Comparison of ENCODE assay signal across 10 mouse cellular contexts in genomic region chr12:80232076-80232839, GRCm38 (mm10). TPM values are rescaled to one million over a fixed set of nuclear protein-coding genes. Genes with fewer than 3 reads are reported as not detected.
DNase-seq lines count a peak whose midpoint lies in the region; ATAC-seq and TF ChIP-seq lines count a peak whose summit lies in the region.
"Had no signal": no experiment of that assay in that cellular context is flagged by ENCODE, and none has a peak within 500 bp of the region (broad histone marks: within the 10 kb centered on the region; RNA-seq: fewer than 3 reads in every experiment).

No protein-coding gene starts in this region.

- no peak for TF ChIP-seq POLR2A in heart, adult 2 months (IDR thresholded peaks at IDR 0.05; ENCODE audit: insufficient read depth, low read depth, low read length)
- no peak for TF ChIP-seq POLR2A in spleen, adult 2 months (IDR thresholded peaks at IDR 0.05; ENCODE audit: low read depth, low read length)
- TF ChIP-seq POLR2A in limb, embryonic 14.5 days (IDR thresholded peaks at IDR 0.05; ENCODE audit: borderline replicate concordance, extremely low read depth, insufficient read depth, insufficient read length): no peak

- H3K27ac ChIP-seq in heart, postnatal 0 days (ENCODE audit: low read depth): peak overlapping the region; percentile 89; the same call in 1 of the 2 replicates
- H3K27ac ChIP-seq in heart, adult 2 months: no peak overlapping the region
- H3K27ac ChIP-seq in spleen, adult 2 months (ENCODE audit: insufficient read depth, low read length): 0 out of 2 replicates have a peak overlapping the region, but pooled peaks have one; percentile 26
- peak overlapping the region; percentile 80 for H3K27ac ChIP-seq in limb, embryonic 14.5 days (replicated peaks; ENCODE audit: low read depth, low read length)

- H3K36me3 ChIP-seq in heart, postnatal 0 days (replicated peaks; ENCODE audit: control insufficient read depth, insufficient read depth, low read length): peaks cover 5% of the 10 kb centered on the region; the same call in 1 of the 2 replicates
- peaks cover 5% of the 10 kb centered on the region for H3K36me3 ChIP-seq in heart, adult 2 months (ENCODE audit: control insufficient read depth, insufficient read depth, low read length)
- H3K36me3 ChIP-seq in spleen, adult 2 months (ENCODE audit: control insufficient read depth, insufficient read depth, low read length): no peaks in the 10 kb centered on the region
- H3K36me3 ChIP-seq in limb, embryonic 14.5 days (ENCODE audit: control insufficient read depth, insufficient read depth, low read length): peaks cover 3% of the 10 kb centered on the region; the same call in 1 of the 2 replicates

- no peak overlapping the region for H3K9ac ChIP-seq in heart, postnatal 0 days (replicated peaks; ENCODE audit: low read depth, low read length)
- H3K9ac ChIP-seq in heart, adult 2 months (ENCODE audit: low read depth, low read length): no peak overlapping the region
- H3K9ac ChIP-seq in limb, embryonic 14.5 days (ENCODE audit: low read depth, low read length, severe bottlenecking): no peak overlapping the region

- no peaks in the 10 kb centered on the region for H3K9me3 ChIP-seq in heart, postnatal 0 days (replicated peaks; ENCODE audit: control insufficient read depth, low read length)
- peaks cover 12% of the 10 kb centered on the region; the same call in 1 of the 2 replicates for H3K9me3 ChIP-seq in limb, embryonic 14.5 days (ENCODE audit: control insufficient read depth, low read length)

- no peak for ATAC-seq in heart, postnatal 0 days (ENCODE audit: insufficient read depth, low read depth)
- no peak for ATAC-seq in limb, embryonic 14.5 days (ENCODE audit: low FRiP score, low read depth)
- ATAC-seq in megakaryocyte-erythroid progenitor cell, adult 5-6 weeks (replicated peaks; ENCODE audit: low FRiP score, low TSS enrichment, poor library complexity, severe bottlenecking): no peak

- peaks cover 57% of the 10 kb centered on the region for H3K4me1 ChIP-seq in heart, postnatal 0 days (ENCODE audit: control insufficient read depth, insufficient read depth)
- peaks cover 32% of the 10 kb centered on the region for H3K4me1 ChIP-seq in heart, adult 2 months (ENCODE audit: control insufficient read depth, insufficient read depth, low read length)
- H3K4me1 ChIP-seq in spleen, adult 2 months (ENCODE audit: control insufficient read depth, insufficient read depth, insufficient read length): peaks cover 7% of the 10 kb centered on the region; the same call in 1 of the 2 replicates
- peaks cover 52% of the 10 kb centered on the region for H3K4me1 ChIP-seq in limb, embryonic 14.5 days (ENCODE audit: control insufficient read depth, insufficient read depth, low read length)

- intact Hi-C loops in heart, adult 2 months (cut with DNase I): no loop called here

- H3K27me3 ChIP-seq in heart, postnatal 0 days (ENCODE audit: control insufficient read depth, insufficient read depth, low read length): no peaks in the 10 kb centered on the region
- H3K27me3 ChIP-seq in heart, adult 2 months (ENCODE audit: control insufficient read depth, insufficient read depth, low read length): no peaks in the 10 kb centered on the region
- H3K27me3 ChIP-seq in spleen, adult 2 months (ENCODE audit: control insufficient read depth, insufficient read depth, low read length): no peaks in the 10 kb centered on the region
- no peaks in the 10 kb centered on the region for H3K27me3 ChIP-seq in limb, embryonic 14.5 days (ENCODE audit: control insufficient read depth, insufficient read depth, low read length)

- no peak for TF ChIP-seq CTCF in heart, postnatal 0 days (IDR thresholded peaks at IDR 0.05; ENCODE audit: low read depth)
- TF ChIP-seq CTCF in heart, adult 2 months (IDR thresholded peaks at IDR 0.05): no peak
- no peak for TF ChIP-seq CTCF in spleen, adult 2 months (IDR thresholded peaks at IDR 0.05; ENCODE audit: extremely low read depth, insufficient read depth, insufficient read length, insufficient replicate concordance)

- WGBS in heart, postnatal 0 days: 75% methylated on average over 9 of the region's 9 CpGs
- 80% methylated on average over 9 of the region's 9 CpGs for WGBS in heart, adult 2 months
- 88% methylated on average over 9 of the region's 9 CpGs for WGBS in spleen, adult 2 months
- WGBS in limb, embryonic 14.5 days: 69% methylated on average over 9 of the region's 9 CpGs

- no peak overlapping the region for H3K4me2 ChIP-seq in heart, postnatal 0 days (ENCODE audit: low read depth, low read length)
- no peak overlapping the region for H3K4me2 ChIP-seq in limb, embryonic 14.5 days (replicated peaks; ENCODE audit: low read depth, low read length, severe bottlenecking)

- H3K4me3 ChIP-seq in heart, postnatal 0 days (ENCODE audit: low read depth, low read length): no peak overlapping the region
- no peak overlapping the region for H3K4me3 ChIP-seq in heart, adult 2 months
- no peak overlapping the region for H3K4me3 ChIP-seq in spleen, adult 2 months (ENCODE audit: extremely low read depth, insufficient read depth, insufficient read length)
- H3K4me3 ChIP-seq in limb, embryonic 14.5 days (replicated peaks; ENCODE audit: low read length): no peak overlapping the region

- no peak for TF ChIP-seq EP300 in heart, postnatal 0 days (IDR thresholded peaks at IDR 0.05; ENCODE audit: low read depth)
- TF ChIP-seq EP300 in heart, adult 2 months (IDR thresholded peaks at IDR 0.05; ENCODE audit: insufficient read depth, low read depth, low read length): no peak

- peaks cover 1% of the 10 kb centered on the region; the same call in 1 of the 2 replicates for H3K79me2 ChIP-seq in heart, adult 2 months (replicated peaks; ENCODE audit: control insufficient read depth, insufficient read depth, low read length)

- no peak for DNase-seq in heart, postnatal 0 days (ENCODE audit: low spot score)
- no peak for DNase-seq in heart, adult 2 months
- no peak for DNase-seq in spleen, adult 2 months (ENCODE audit: low read depth in 1 of 2, low spot score in 2 of 2)
- DNase-seq in spleen, postnatal 4 days (ENCODE audit: low spot score in 2 of 2): no peak
- no peak for DNase-seq in limb, embryonic 14.5 days (ENCODE audit: low spot score)
- no peak for DNase-seq in retina, embryonic 14.5 days (ENCODE audit: low spot score)
- DNase-seq: cerebellum, adult 9-11 months; layer of hippocampus, postnatal 36 days; lung, adult 2 months had no signal

RNA-seq across cellular contexts. Expression of gene Actn1, which starts 27.9 kb away (rescaled TPM):
- total RNA-seq in heart, postnatal 0 days (2014; rRNA removed; ENCODE audit: low replicate concordance): 53.0 and 85.3 TPM in 2 replicates
- 13.8 and 15.7 TPM in 2 replicates for polyA plus RNA-seq in heart, postnatal 0 days (2015; fragmentation: Nextera tagmentation; extraction: Ambion mirVana)
- 10 to 100 TPM; 30.6 to 31.7 TPM for total RNA-seq in heart, adult 2 months (2021)
- polyA plus RNA-seq in heart, adult 2 months (2012; rRNA removed): 29.0 and 31.1 TPM in 2 replicates
- polyA plus RNA-seq in spleen, adult 2 months (2012; rRNA removed): 81.7 and 84.7 TPM in 2 replicates
- 92.3 and 95.9 TPM in 2 replicates for polyA plus RNA-seq in limb, embryonic 14.5 days (2012; rRNA removed)
- 35.8 and 39.1 TPM in 2 replicates for polyA plus RNA-seq in limb, embryonic 14.5 days (2014; fragmentation: Nextera tagmentation; extraction: Ambion mirVana)
- total RNA-seq in megakaryocyte-erythroid progenitor cell, adult 5-6 weeks (2014; fragmentation: Nextera tagmentation): 0.96 and 7.6 TPM in 2 replicates
- total RNA-seq in megakaryocyte-erythroid progenitor cell, adult 5-6 weeks (2017): 4.9 and 7.2 TPM in 2 replicates
